Mouse (Mus musculus) heart, postnatal 0 days (tissue): Measurements from ENCODE around the gene Lyrm4.

Experiments
- CTCF ChIP-seq: IDR thresholded peaks from 2 replicates; pipeline ENCODE4 v1.5.1; 2016; ENCODE audit warnings: antibody characterized with exemption, control low read depth, low read depth
- EP300 ChIP-seq: IDR thresholded peaks from 2 replicates; pipeline ENCODE4 v1.6.1; 2016; ENCODE audit warnings: antibody characterized with exemption, low read depth

- TF ChIP-seq CTCF: no peak
- no peak for TF ChIP-seq EP300
Measured at GRCm38 (mm10) chr13:35995696-35996426, 121.5 kb downstream of the Lyrm4 start.
